Mouse (Mus musculus) E14TG2a.4 (cell line): ENCODE data around the gene Zfp383.
A peak's percentile ranks its signal among the peaks of the same experiment; 100 is the strongest.
"Not testable (repeated sequence)": the region's sequence is repeated elsewhere in the genome, so short reads cannot be mapped to it uniquely, and the experiment has no call there.

Source experiments
- H3K27me3 ChIP-seq: 2 replicates; pipeline ENCODE4 v1.6.1; 2014; ENCODE audit warnings: low read length, control low read depth; ENCODE audit not compliant: insufficient read depth
- H3K36me3 ChIP-seq: 2 replicates; pipeline ENCODE4 v1.6.1; 2014; ENCODE audit warnings: low read length, control low read depth; ENCODE audit not compliant: insufficient read depth
- H3K4me1 ChIP-seq: replicated peaks from 2 replicates; pipeline ENCODE4 v1.6.1; 2014; ENCODE audit warnings: low read depth, low read length, control low read depth
- H3K4me3 ChIP-seq: replicated peaks from 2 replicates; pipeline ENCODE4 v1.5.1; 2014; ENCODE audit warnings: mild to moderate bottlenecking, low read length
- H3K9me3 ChIP-seq: 2 replicates; pipeline ENCODE4 v1.6.1; 2014; ENCODE audit warnings: low read length, control low read depth
- CTCF ChIP-seq: conservative IDR thresholded peaks from 2 replicates; pipeline ENCODE4 v1.5.1; 2014; ENCODE audit warnings: low read length
- NANOG ChIP-seq: IDR thresholded peaks from 2 replicates; pipeline ENCODE4 v1.6.1; 2014; ENCODE audit warnings: borderline replicate concordance, low read length, mixed read lengths
- POU5F1 ChIP-seq: IDR thresholded peaks from 2 replicates; pipeline ENCODE4 v1.6.1; 2014; ENCODE audit warnings: low read length, borderline replicate concordance

The Zfp383 gene

DNA sequence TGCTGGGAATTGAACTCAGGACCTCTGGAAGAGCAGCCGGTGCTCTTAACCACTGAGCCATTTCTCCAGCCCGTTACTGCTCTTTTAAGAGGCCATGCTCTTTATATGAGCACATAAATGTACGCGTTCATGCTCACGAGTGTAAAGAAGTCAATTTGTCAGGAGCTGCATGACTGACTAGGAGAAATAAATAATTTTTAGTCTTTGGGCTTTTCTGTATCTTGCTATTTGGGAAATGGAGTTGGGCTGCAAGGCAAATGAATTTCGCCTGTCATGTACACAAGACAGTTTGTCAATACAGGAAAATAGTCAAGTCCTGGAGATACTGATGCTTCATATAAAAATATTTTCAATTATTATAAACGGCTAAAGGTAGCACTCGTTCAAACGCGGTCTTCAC, 45.1 kb downstream of the Zfp383 start:
- TF ChIP-seq NANOG (no peak), CTCF (no peak), POU5F1 (no peak)
- peaks cover 13% of the 10 kb centered on the region for H3K4me1 ChIP-seq

GRCm38 (mm10) chr7:29953513-29954401, 45.7 kb downstream of the Zfp383 start, which contains the start of gene Zfp74:
Zfp74 (minus strand) TSS chr7:29954089.
- TF ChIP-seq POU5F1 (no peak), NANOG (no peak), CTCF (no peak)
- Histone ChIP-seq H3K27me3 (no peaks in the 10 kb centered on the region), H3K9me3 (no peaks in the 10 kb centered on the region)

More for the DNA sequence above, 45.1 kb downstream of the Zfp383 start:
- H3K36me3 ChIP-seq: peaks cover 18% of the 10 kb centered on the region; the same call in 1 of the 2 replicates
- no peaks in the 10 kb centered on the region for H3K9me3 ChIP-seq
- H3K27me3 ChIP-seq: no peaks in the 10 kb centered on the region
- peak overlapping the region; percentile 85 for H3K4me3 ChIP-seq

DNA sequence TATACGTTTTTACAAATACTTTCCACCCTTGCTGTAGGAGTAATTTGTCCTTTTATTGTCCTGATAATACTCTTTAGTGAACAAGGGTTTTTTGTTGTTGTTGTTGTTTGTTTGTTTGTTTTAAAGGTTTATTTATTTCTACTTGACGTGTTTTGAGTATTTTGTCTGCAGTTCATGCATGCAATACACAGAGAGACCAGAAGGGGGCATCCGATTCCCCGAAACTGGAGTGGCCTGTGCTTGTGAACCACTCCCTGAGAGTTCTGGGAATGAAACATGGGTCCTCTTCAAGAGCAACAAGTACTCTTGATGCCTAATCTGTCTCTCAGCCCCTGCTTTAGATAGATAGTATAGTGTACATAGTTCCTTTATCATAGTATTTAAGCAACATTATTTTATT, 46.7 kb downstream of the Zfp383 start:
- Histone ChIP-seq H3K4me1 (peaks cover 13% of the 10 kb centered on the region), H3K36me3 (peaks cover 11% of the 10 kb centered on the region; the same call in 1 of the 2 replicates), H3K4me3 (peak overlapping the region; percentile 85; the same call in 1 of the 2 replicates), H3K27me3 (no peaks in the 10 kb centered on the region), H3K9me3 (no peaks in the 10 kb centered on the region)
- TF ChIP-seq NANOG (no peak), CTCF (peak; percentile 95)

More at GRCm38 (mm10) chr7:29953513-29954401, 45.7 kb downstream of the Zfp383 start, which contains the start of gene Zfp74:
- Histone ChIP-seq H3K4me3 (peak within 1 kb of the TSS; percentile 85), H3K4me1 (peaks cover 13% of the 10 kb centered on the region), H3K36me3 (peaks cover 15% of the 10 kb centered on the region; the same call in 1 of the 2 replicates)

- no peaks in the 10 kb centered on the region for H3K9me3 ChIP-seq
- no peaks in the 10 kb centered on the region for H3K36me3 ChIP-seq
- peak overlapping the region; percentile 29; the same call in 1 of the 2 replicates for H3K4me3 ChIP-seq
- peaks cover 13% of the 10 kb centered on the region for H3K4me1 ChIP-seq
- no peaks in the 10 kb centered on the region for H3K27me3 ChIP-seq
- TF ChIP-seq POU5F1: no peak
- TF ChIP-seq NANOG: no peak
- TF ChIP-seq CTCF: no peak
Observed at GRCm38 (mm10) chr7:29956257-29956656, 48.2 kb downstream of the Zfp383 start.

- no peak for TF ChIP-seq POU5F1
- no peak for TF ChIP-seq NANOG
- TF ChIP-seq CTCF: no peak
- peaks cover 13% of the 10 kb centered on the region for H3K4me1 ChIP-seq
- no peaks in the 10 kb centered on the region for H3K36me3 ChIP-seq
- peaks cover 10% of the 10 kb centered on the region; the same call in 1 of the 2 replicates for H3K9me3 ChIP-seq
- H3K27me3 ChIP-seq: no peaks in the 10 kb centered on the region
- H3K4me3 ChIP-seq: no peak overlapping the region
Observed at GRCm38 (mm10) chr7:29958125-29958724, 50.2 kb downstream of the Zfp383 start.

DNA sequence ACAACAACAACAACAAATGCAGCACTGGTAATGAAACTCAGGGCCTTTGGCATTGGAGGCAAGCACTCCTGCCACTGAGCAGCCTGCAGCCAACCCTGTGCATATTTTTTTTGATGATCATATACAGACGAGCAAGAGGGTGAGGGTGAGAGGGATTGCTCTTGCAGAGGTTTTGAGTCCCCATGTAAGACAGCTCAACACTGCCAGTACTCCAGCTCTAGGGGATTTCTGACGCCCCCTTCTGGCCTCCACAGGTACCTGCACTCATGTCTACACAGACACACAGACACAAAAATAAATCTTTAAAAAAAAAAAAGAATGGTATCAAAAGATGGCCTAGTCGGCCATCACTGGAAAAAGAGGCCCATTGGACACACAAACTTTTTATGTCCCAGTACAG, 51.0 kb downstream of the Zfp383 start:
- no peak overlapping the region for H3K4me3 ChIP-seq
- no peaks in the 10 kb centered on the region for H3K36me3 ChIP-seq
- H3K4me1 ChIP-seq: peaks cover 12% of the 10 kb centered on the region
- H3K27me3 ChIP-seq: no peaks in the 10 kb centered on the region
- H3K9me3 ChIP-seq: peaks cover 10% of the 10 kb centered on the region; the same call in 1 of the 2 replicates
- TF ChIP-seq NANOG: no peak
- no peak for TF ChIP-seq POU5F1
- peak; percentile 54 for TF ChIP-seq CTCF

GRCm38 (mm10) chr7:29965115-29965810, 57.2 kb downstream of the Zfp383 start:
- not testable (repeated sequence) for H3K4me1 ChIP-seq, H3K36me3 ChIP-seq, H3K27me3 ChIP-seq
- peak overlapping the region; percentile 20 for H3K4me3 ChIP-seq
- peaks cover 20% of the 10 kb centered on the region for H3K9me3 ChIP-seq
